Mouse (Mus musculus) CD4-positive naive resting alpha-beta T cell, adult 76 days (primary cell): ENCODE data around the gene Map2k2. TPM values are rescaled to one million over a fixed set of nuclear protein-coding genes. Genes with fewer than 3 reads are reported as not detected.

Experiments used
- total RNA-seq: library from RNA; stranded (reverse); gene quantifications from one replicate; pipeline ENCODE4 v1.2.4, GENCODE M21; 2023

The Map2k2 gene
- total RNA-seq = 126 TPM

GRCm38 (mm10) chr10:81105565-81106112 is at the start of gene Map2k2:
TSS of gene Map2k2 (plus strand) at chr10:81105915.

DNA sequence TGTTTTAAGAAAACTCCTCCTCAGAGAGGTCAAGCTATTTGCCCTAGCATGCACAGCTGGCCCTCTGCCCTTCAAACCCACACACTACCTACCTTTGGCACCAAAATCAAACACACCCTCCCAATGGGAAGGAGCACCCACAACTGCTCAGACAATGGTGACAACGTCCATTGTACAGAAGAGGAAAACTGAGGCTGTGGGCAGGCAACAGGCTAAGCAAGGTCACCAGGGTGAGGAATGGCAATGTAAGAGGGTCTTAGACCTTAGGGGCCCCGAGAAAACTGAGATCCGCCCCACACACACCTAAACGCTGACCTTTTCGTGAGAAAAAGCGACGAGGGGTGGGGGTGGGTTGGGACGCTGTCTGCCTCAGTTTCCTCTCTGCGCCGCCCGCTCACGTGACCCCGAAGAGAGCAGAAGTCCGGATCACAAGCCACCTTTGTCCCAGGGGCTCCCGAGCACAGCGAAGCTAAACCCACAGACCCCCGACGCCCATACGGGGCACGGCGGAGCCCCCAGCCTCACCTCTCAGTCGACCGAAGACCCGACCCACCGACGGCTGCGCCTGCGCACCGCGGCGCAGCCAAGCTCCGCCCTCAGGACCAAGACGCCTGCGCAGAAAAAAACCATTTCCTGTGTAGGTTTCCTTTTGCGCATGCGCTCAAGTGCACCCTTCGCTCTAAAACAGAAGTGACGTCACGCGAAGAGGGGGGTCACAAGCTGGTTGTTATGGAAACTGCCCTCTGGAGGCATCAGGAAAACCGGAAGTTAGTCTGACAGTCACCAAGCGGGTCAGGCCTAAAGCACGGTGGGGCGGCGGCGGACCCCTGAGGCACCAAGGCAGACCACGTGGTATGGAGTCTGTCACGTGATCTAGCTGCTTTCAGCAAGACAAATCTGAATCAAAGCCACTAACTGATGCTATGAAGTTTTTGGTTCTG is 45.8 kb upstream of the Map2k2 start, which contains the start of gene Sgta:
TSS of gene Sgta (minus strand) at position 579 of the 941 bp plus-strand sequence.

DNA sequence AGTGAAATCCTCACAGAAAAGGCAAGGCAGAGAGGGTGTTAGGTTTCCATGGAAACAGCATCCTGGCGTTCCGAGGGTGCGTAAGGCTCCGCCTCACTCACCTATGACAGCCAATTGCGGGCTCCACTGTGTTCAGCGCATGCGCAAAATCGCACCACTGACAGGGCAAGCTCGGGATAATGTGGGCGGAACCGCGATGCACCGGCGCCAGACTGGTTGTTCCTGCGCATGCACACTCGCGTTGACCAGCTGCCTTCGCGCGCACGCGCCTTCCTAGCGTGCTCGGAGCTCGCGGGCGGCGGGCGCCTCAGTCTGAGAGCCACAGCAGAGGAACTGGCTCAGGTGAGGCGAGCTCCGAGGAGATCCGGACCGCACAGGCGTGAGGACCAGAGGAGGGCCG is 35.9 kb upstream of the Map2k2 start, which contains the start of gene Thop1:
TSS of gene Thop1 (plus strand) at position 200 of the 400 bp plus-strand sequence.

GRCm38 (mm10) chr10:81134966-81135681 is 29.4 kb downstream of the Map2k2 start, which contains the start of gene Zbtb7a:
TSS of gene Zbtb7a (plus strand) at chr10:81135220.

DNA sequence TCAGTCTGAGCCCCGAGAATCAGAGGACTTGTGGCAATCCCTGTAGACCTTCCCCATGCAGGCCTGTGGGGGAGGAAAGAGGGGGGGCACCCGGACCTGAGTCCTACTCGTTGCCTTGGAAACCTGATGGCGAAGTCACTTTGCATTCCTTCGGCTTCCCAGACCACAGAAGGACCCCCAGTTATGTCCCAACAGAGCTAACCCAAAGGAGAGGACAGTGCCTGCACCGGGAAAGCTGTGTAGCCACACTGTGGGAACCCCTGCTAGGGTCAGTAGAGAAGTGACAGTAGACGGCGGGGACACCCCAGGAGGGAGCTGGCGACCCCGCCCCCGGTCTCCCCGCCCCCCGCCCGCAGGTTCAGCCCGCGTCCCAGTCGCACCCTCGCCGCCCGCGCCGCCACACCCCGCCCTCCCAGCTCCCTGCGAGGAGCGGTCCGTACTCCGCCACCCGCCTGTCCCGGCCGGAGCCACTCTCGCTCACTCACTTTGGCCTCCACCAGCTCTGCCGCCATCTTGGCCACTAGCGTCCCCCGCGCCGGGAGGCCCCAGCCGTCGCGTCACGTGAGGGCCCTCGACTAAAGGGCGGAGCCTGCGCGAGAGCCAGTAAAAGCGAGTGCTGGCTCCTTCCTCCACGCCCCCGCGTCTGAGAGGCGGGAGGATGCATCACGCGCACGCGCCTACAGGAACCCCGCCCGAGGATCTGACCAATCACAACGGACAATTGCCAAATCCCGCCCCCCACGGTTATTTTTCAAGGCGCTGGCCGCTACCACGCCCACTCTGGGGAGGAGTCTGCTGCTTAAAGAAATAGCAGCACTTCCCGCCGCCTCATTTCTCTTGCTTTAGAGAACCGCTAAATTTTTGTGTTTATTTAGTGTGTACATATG is 61.7 kb downstream of the Map2k2 start, which contains the start of gene Pias4:
TSS of gene Pias4 (minus strand) at position 724 of the 887 bp plus-strand sequence.

DNA sequence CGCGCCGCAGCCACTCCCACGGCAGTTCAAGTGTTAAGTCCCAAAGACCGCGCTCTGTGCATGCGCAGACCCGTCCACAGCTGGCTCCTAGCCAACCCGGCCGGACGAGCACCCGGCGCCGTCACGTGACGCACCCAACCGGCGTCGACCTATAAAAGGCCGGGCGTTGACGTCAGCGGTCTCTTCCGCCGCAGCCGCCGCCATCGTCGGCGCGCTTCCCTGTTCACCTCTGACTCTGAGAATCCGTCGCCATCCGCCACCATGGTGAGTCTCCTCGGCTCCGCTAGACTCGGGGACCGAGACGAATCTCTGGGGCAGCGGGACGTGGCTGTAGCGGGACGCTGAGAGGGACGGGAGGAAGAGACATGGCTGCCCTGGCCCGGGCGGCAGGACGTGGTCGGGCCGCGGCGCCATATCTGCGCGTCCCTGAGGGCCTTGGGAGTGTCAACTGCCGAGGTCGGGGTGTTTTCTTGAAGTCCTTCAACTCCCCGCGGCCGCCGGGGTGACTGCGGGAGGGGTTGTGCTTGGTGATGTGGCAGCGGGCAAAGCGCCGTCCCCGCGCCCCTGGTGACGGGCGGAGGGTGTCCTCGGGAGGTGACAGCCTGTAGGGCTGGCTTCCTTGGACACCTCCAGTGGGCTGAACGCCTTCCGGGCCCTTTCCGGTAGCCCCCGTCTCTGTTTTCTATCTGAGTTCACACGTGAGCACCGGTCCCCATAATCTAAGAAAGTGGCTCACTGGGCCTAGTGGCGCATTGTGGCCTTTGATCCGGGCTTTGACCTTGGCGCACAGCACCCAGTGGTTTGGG is 71.0 kb downstream of the Map2k2 start, which contains the start of gene Eef2:
TSS of gene Eef2 (plus strand) at position 166 of the 806 bp plus-strand sequence.

GRCm38 (mm10) chr10:81182336-81183333 is 76.9 kb downstream of the Map2k2 start, which contains the start of gene Dapk3:
TSS of gene Dapk3 (plus strand) at chr10:81183005.

Other genes with a start within 250 kb of the Map2k2 start
- gene Tmprss9, start 234.1 kb upstream of the Map2k2 start, total RNA-seq = not detected
- 55.9 TPM for gene Timm13, start 204.9 kb upstream of the Map2k2 start, total RNA-seq
- gene Lmnb2, start 187.7 kb upstream of the Map2k2 start, total RNA-seq = 8.5 TPM
- gene Gadd45b, start 175.8 kb upstream of the Map2k2 start, total RNA-seq = 20.5 TPM
- not detected for gene Gng7, start 91.0 kb upstream of the Map2k2 start, total RNA-seq
- gene Diras1, start 80.3 kb upstream of the Map2k2 start, total RNA-seq = not detected
- gene Slc39a3, start 68.5 kb upstream of the Map2k2 start, total RNA-seq = 14.2 TPM
- gene Sgta, start 45.7 kb upstream of the Map2k2 start, total RNA-seq = 50.4 TPM
- 8.4 TPM for gene Thop1, start 35.9 kb upstream of the Map2k2 start, total RNA-seq
- not detected for gene Creb3l3, start 7.0 kb upstream of the Map2k2 start, total RNA-seq
- 49.1 TPM for gene Zbtb7a, start 29.3 kb downstream of the Map2k2 start, total RNA-seq
- gene Pias4, start 62.0 kb downstream of the Map2k2 start, total RNA-seq = 35.3 TPM
- 2,404 TPM for gene Eef2, start 70.7 kb downstream of the Map2k2 start, total RNA-seq
- 57.0 TPM for gene Dapk3, start 77.1 kb downstream of the Map2k2 start, total RNA-seq
- not detected for gene 4930442H23Rik, start 77.9 kb downstream of the Map2k2 start, total RNA-seq
- not detected for gene Nmrk2, start 96.1 kb downstream of the Map2k2 start, total RNA-seq
- 0.85 TPM for gene Atcay, start 124.9 kb downstream of the Map2k2 start, total RNA-seq
- gene Zfr2, start 127.2 kb downstream of the Map2k2 start, total RNA-seq = 10.6 TPM
- 16.6 TPM for gene Matk, start 147.0 kb downstream of the Map2k2 start, total RNA-seq
- 110 TPM for gene Mrpl54, start 161.0 kb downstream of the Map2k2 start, total RNA-seq
- 31.3 TPM for gene Apba3, start 161.0 kb downstream of the Map2k2 start, total RNA-seq
- gene Tjp3, start 185.7 kb downstream of the Map2k2 start, total RNA-seq = 4.2 TPM
- 110 TPM for gene Pip5k1c, start 187.0 kb downstream of the Map2k2 start, total RNA-seq
- gene Cactin, start 215.2 kb downstream of the Map2k2 start, total RNA-seq = 42.7 TPM
- 16.5 TPM for gene Tbxa2r, start 222.8 kb downstream of the Map2k2 start, total RNA-seq
- 0.21 TPM for gene Gipc3, start 237.4 kb downstream of the Map2k2 start, total RNA-seq
- 51.8 TPM for gene Hmg20b, start 244.6 kb downstream of the Map2k2 start, total RNA-seq